Mouse (Mus musculus) lung, adult 2 months (tissue): ENCODE data around the gene Slc6a2.

Experiments
- CTCF ChIP-seq: fragments of 200-500 bp; IDR thresholded peaks from 2 replicates; pipeline ENCODE4 v1.5.1; 2011; ENCODE audit warnings: mild to moderate bottlenecking, low read length, control low read depth; ENCODE audit not compliant: insufficient read depth
- POLR2A ChIP-seq: fragments of 200-500 bp; IDR thresholded peaks from 2 replicates; pipeline ENCODE4 v1.6.1; 2011; ENCODE audit warnings: low read depth, mild to moderate bottlenecking, control low read depth, low read length, borderline replicate concordance; ENCODE audit errors: extremely low read depth

DNA sequence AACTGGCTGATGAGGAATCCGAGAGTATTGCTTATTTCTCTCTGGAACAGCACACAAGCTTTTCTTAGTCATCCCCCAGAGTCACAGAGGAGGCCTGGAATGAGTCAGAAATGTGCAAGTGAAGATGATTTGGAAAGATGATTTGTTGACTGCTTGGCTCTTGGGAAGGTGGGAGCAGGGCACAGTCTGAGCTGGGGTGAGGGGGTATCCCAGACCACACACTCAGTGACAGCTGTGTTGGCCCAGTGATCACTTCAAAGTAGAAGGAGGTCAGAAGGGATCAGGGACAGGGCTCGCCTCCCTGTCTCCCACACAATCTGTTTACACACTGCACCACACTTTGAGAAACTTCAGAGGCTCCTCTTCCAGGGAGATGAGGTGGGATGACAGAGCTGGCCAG lies 24.5 kb downstream of the Slc6a2 start:
- TF ChIP-seq POLR2A (no peak), CTCF (no peak)
